Mouse (Mus musculus) embryonic facial prominence, embryonic 12.5 days (tissue): ENCODE results near the gene Itpkc. TPM values are rescaled to one million over a fixed set of nuclear protein-coding genes. Genes with fewer than 3 reads are reported as not detected.
A peak's percentile ranks its signal among the peaks of the same experiment; 100 is the strongest.

Experiments used
- ATAC-seq: fragments of 200-750 bp; cut with Nextera tagmentation; 2 replicates; pipeline ENCODE4 v1.8.0; 2017; ENCODE audit not compliant: insufficient number of reproducible peaks, insufficient read depth, low FRiP score, low TSS enrichment
- H3K27ac ChIP-seq: fragments of 300-500 bp; sonication (generic); 2 replicates; pipeline ENCODE4 v1.5.1; 2016; ENCODE audit warnings: mild to moderate bottlenecking
- H3K27me3 ChIP-seq: fragments of 300-500 bp; sonication (generic); 2 replicates; pipeline ENCODE4 v1.6.1; 2016; ENCODE audit warnings: mild to moderate bottlenecking, moderate library complexity
- H3K36me3 ChIP-seq: fragments of 300-500 bp; sonication (generic); 2 replicates; pipeline ENCODE4 v1.6.1; 2016; ENCODE audit warnings: mild to moderate bottlenecking
- H3K4me1 ChIP-seq: fragments of 300-500 bp; sonication (generic); 2 replicates; pipeline ENCODE4 v1.6.1; 2016
- H3K4me2 ChIP-seq: fragments of 300-500 bp; sonication (generic); replicated peaks from 2 replicates; pipeline ENCODE4 v1.6.1; 2016; ENCODE audit warnings: mild to moderate bottlenecking, moderate library complexity
- H3K4me3 ChIP-seq: fragments of 300-500 bp; sonication (generic); 2 replicates; pipeline ENCODE4 v1.5.1; 2016; ENCODE audit warnings: mild to moderate bottlenecking
- H3K9ac ChIP-seq: fragments of 300-500 bp; sonication (generic); 2 replicates; pipeline ENCODE4 v1.6.1; 2016; ENCODE audit warnings: mild to moderate bottlenecking, moderate library complexity
- H3K9me3 ChIP-seq: fragments of 300-500 bp; sonication (generic); 2 replicates; pipeline ENCODE4 v1.6.1; 2016; ENCODE audit warnings: mild to moderate bottlenecking, moderate library complexity
- WGBS: fragments of 180-500 bp; shearing (Covaris S2); methylation state at CpG from one replicate; pipeline ENCODE4 v1.1.7; 2016; 5-methylcytosine and 5-hydroxymethylcytosine counted together
- polyA plus RNA-seq: library from polyadenylated mRNA; unstranded; fragments of >200 nt; fragmentation: Nextera tagmentation; extraction: Ambion mirVana; gene quantifications from 2 replicates; pipeline ENCODE4 v1.2.1, GENCODE M21; 2016

Gene Itpkc
- polyA plus RNA-seq, result 9.2 and 11.0 TPM in 2 replicates

- ATAC-seq, result peak; percentile 75
These were observed at the start of gene Itpkc for GRCm38 (mm10) chr7:27228281-27228821. Gene Itpkc, minus strand, starts transcription at chr7:27228661.

GRCm38 (mm10) chr7:27277191-27277590, 48.7 kb upstream of the Itpkc start:
- Histone ChIP-seq H3K4me1 (no peaks in the 10 kb centered on the region; the same call in 1 of the 2 replicates), H3K4me2 (no peak overlapping the region), H3K36me3 (peaks cover 79% of the 10 kb centered on the region), H3K27ac (no peak overlapping the region), H3K9me3 (no peaks in the 10 kb centered on the region), H3K27me3 (no peaks in the 10 kb centered on the region), H3K9ac (no peak overlapping the region), H3K4me3 (no peak overlapping the region)
- WGBS, result 93% methylated on average over 3 of the region's 3 CpGs
- ATAC-seq, result no peak

More at GRCm38 (mm10) chr7:27228281-27228821, at the start of gene Itpkc:
- under 1% methylated on average over 48 of the region's 49 CpGs for WGBS
- peak within 1 kb of the TSS; percentile 74 for H3K27ac ChIP-seq
- H3K9me3 ChIP-seq, result no peaks in the 10 kb centered on the region
- H3K9ac ChIP-seq, result peak within 1 kb of the TSS; percentile 77
- peaks cover 42% of the 10 kb centered on the region for H3K4me1 ChIP-seq
- H3K27me3 ChIP-seq, result no peaks in the 10 kb centered on the region
- no peaks in the 10 kb centered on the region for H3K36me3 ChIP-seq
- H3K4me3 ChIP-seq, result peak within 1 kb of the TSS; percentile 80
- H3K4me2 ChIP-seq, result peak within 1 kb of the TSS; percentile 84

DNA sequence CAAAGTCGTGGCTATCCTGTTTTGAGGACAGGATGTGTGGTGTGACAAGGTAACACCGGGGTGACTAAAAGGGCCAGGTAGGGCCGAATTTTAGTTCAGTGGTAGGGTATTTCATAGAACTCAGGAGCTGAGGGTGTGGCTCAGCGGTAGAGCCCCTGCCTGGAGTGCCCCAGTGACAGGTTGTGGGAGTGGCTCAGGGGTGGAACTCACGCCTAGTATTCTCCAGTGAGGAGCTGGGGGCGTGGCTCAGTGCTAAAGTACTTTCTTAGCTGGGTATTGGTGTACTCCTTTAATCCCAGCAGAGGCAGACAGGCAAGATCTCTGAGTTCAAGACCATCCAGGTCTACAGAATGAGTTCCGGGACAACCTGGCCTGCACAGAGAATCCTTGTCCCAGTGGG, 47.6 kb upstream of the Itpkc start:
- H3K4me1 ChIP-seq, result no peaks in the 10 kb centered on the region
- no peak for ATAC-seq
- H3K27me3 ChIP-seq, result no peaks in the 10 kb centered on the region
- H3K36me3 ChIP-seq, result peaks cover 78% of the 10 kb centered on the region
- H3K27ac ChIP-seq, result no peak overlapping the region
- no peaks in the 10 kb centered on the region for H3K9me3 ChIP-seq
- no peak overlapping the region for H3K4me3 ChIP-seq
- no peak overlapping the region for H3K9ac ChIP-seq
- H3K4me2 ChIP-seq, result no peak overlapping the region
- WGBS, result 66% methylated on average over 7 of the region's 7 CpGs

- Histone ChIP-seq H3K36me3 (peaks cover 79% of the 10 kb centered on the region), H3K4me2 (no peak overlapping the region), H3K9ac (no peak overlapping the region), H3K4me1 (no peaks in the 10 kb centered on the region), H3K27me3 (no peaks in the 10 kb centered on the region), H3K9me3 (no peaks in the 10 kb centered on the region), H3K4me3 (no peak overlapping the region), H3K27ac (0 out of 2 replicates have a peak overlapping the region, but pooled peaks have one; percentile 7)
- WGBS, result 87% methylated on average over 4 of the region's 4 CpGs
- ATAC-seq, result no peak; the same call in 1 of the 2 replicates
These were observed 46.5 kb upstream of the Itpkc start for GRCm38 (mm10) chr7:27274916-27275315.

DNA sequence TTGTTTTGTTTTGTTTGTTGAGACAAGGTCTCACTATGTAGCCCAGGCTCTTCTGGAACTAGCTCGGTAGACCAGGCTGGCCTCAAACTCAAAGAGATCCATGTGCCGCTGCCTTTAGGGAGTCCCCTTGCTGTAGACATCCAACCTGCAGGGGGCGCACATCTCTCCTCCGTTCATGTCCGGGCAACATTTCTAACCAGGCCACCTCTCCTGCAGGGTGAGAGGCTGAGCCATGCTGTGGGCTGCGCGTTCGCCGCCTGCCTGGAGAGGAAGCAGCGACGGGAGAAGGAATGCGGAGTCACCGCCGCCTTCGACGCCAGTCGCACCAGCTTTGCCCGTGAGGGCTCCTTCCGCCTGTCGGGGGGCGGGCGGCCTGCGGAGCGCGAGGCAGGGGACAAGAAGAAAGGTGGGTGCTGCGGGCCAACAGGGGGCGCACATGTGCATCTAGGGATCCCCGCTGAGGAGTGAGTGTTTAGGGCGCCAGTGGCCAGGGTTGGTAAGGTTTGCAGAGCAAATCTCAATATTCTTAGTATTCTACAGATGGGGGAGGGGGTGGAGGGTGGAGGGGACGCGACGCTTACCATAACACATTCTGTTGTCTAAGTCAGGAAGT, 45.4 kb upstream of the Itpkc start:
- Histone ChIP-seq H3K36me3 (peaks cover 81% of the 10 kb centered on the region), H3K27me3 (no peaks in the 10 kb centered on the region), H3K27ac (no peak overlapping the region), H3K9ac (no peak overlapping the region), H3K4me3 (no peak overlapping the region), H3K4me2 (no peak overlapping the region), H3K4me1 (no peaks in the 10 kb centered on the region), H3K9me3 (no peaks in the 10 kb centered on the region; the same call in 1 of the 2 replicates)
- 51% methylated on average over 32 of the region's 32 CpGs for WGBS
- ATAC-seq, result no peak

- no peak for ATAC-seq
- peaks cover 74% of the 10 kb centered on the region for H3K36me3 ChIP-seq
- WGBS, result 81% methylated on average over 8 of the region's 8 CpGs
These were observed 43.0 kb upstream of the Itpkc start for GRCm38 (mm10) chr7:27271423-27271822.

GRCm38 (mm10) chr7:27266515-27267128, 38.2 kb upstream of the Itpkc start:
- H3K9me3 ChIP-seq, result no peaks in the 10 kb centered on the region; the same call in 1 of the 2 replicates
- H3K27ac ChIP-seq, result no peak overlapping the region
- H3K9ac ChIP-seq, result no peak overlapping the region
- no peak overlapping the region for H3K4me2 ChIP-seq
- H3K4me1 ChIP-seq, result 0 out of 2 replicates have a peak, but pooled peaks cover 2% of the 10 kb centered on the region
- no peaks in the 10 kb centered on the region for H3K27me3 ChIP-seq
- H3K4me3 ChIP-seq, result no peak overlapping the region
- ATAC-seq, result no peak
- peaks cover 72% of the 10 kb centered on the region for H3K36me3 ChIP-seq
- WGBS, result 69% methylated on average over 20 of the region's 20 CpGs

More at GRCm38 (mm10) chr7:27271423-27271822, 43.0 kb upstream of the Itpkc start:
- no peak overlapping the region for H3K9ac ChIP-seq
- no peaks in the 10 kb centered on the region; the same call in 1 of the 2 replicates for H3K9me3 ChIP-seq
- no peak overlapping the region for H3K4me3 ChIP-seq
- H3K27ac ChIP-seq, result no peak overlapping the region
- no peak overlapping the region for H3K4me2 ChIP-seq
- H3K27me3 ChIP-seq, result no peaks in the 10 kb centered on the region
- no peaks in the 10 kb centered on the region for H3K4me1 ChIP-seq

DNA sequence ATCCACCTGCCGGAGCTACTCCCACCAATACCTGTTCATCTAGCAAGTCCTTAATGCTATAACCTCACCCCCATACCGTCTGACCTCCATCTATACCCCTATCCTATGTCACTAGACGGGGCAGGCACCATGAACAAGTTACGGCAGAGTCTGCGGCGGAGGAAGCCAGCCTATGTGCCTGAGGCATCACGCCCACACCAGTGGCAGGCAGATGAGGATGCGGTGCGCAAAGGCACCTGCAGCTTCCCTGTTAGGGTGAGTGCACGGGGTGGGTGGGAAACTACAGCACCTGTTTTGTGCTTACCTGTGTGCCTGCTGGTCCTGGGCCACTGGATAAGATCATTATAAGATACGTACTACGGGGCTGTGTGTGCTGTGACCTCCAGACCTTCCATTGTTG, 36.3 kb upstream of the Itpkc start:
- Histone ChIP-seq H3K27ac (no peak overlapping the region), H3K4me3 (no peak overlapping the region), H3K9me3 (no peaks in the 10 kb centered on the region; the same call in 1 of the 2 replicates), H3K4me2 (no peak overlapping the region), H3K36me3 (peaks cover 56% of the 10 kb centered on the region), H3K9ac (no peak overlapping the region), H3K4me1 (peaks cover 12% of the 10 kb centered on the region), H3K27me3 (no peaks in the 10 kb centered on the region)
- no peak for ATAC-seq
- WGBS, result 89% methylated on average over 12 of the region's 12 CpGs

DNA sequence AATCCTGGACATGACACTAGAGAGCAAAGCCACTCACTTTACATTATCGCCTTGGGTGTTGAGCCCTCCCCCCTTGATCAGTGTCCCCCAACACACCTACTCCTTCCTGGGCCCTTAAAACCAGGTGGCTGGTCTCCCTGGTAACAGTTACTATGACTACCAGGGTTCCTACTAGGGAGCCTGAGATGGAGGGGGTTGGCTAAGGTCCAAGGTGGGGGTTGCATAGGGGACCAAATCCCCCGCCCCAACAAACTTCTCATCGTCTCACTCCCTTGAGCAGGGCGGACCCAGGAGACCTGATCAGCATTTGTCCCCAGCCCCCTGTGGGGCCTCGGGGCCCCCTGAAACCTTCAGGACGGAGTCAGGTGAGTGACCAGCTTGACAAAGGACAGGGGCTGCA, 33.4 kb upstream of the Itpkc start:
- Histone ChIP-seq H3K4me1 (peaks cover 26% of the 10 kb centered on the region), H3K4me2 (no peak overlapping the region), H3K9me3 (no peaks in the 10 kb centered on the region), H3K27me3 (no peaks in the 10 kb centered on the region), H3K36me3 (peaks cover 33% of the 10 kb centered on the region), H3K9ac (no peak overlapping the region), H3K27ac (no peak overlapping the region), H3K4me3 (no peak overlapping the region)
- ATAC-seq, result no peak
- 78% methylated on average over 6 of the region's 6 CpGs for WGBS

DNA sequence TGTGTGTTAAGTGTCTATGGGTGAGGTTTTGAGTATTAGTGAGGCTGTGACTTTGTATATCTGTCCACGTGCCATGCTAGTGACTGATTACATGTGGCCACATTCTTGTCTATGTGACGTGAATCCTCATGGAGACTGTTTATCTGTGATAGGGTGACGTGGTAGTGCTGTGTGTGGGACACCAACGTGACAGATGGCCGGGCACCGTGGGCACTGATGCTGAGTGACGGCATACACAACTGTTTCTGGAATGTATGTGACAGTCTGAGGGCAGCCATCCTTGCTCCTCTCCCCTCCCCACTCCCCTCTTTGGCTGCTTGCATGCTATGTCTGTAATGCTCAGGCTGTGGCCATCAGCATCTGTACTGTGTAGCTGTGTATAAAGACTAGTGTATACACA, 32.4 kb upstream of the Itpkc start:
- H3K4me3 ChIP-seq, result no peak overlapping the region
- no peaks in the 10 kb centered on the region for H3K9me3 ChIP-seq
- H3K9ac ChIP-seq, result no peak overlapping the region
- H3K4me1 ChIP-seq, result peaks cover 27% of the 10 kb centered on the region
- peak overlapping the region; percentile 77; the same call in 1 of the 2 replicates for H3K4me2 ChIP-seq
- 85% methylated on average over 7 of the region's 7 CpGs for WGBS
- ATAC-seq, result no peak
- H3K27ac ChIP-seq, result no peak overlapping the region
- peaks cover 28% of the 10 kb centered on the region for H3K36me3 ChIP-seq
- H3K27me3 ChIP-seq, result no peaks in the 10 kb centered on the region

DNA sequence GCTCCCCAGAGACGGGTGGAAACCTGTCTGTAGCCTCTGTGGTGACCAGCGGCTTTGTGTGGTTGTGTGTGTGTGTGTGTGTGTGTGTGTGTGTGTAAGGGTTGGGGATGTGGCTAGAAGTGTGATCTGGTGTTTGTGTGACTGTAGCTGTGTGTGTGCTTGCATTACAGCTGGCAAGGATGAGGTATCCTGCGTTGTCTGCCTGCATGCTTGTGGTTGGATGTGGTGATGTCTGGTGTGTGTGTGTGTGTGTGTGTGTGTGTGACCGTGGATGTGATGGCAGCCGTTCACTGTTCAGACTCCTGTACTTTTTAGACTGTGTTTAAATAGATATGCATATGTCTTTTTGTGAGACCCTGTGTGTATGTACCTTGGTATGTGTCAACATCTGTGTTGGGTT, 31.3 kb upstream of the Itpkc start:
- Histone ChIP-seq H3K9ac (peak overlapping the region; percentile 91), H3K36me3 (peaks cover 23% of the 10 kb centered on the region), H3K4me2 (peak overlapping the region; percentile 77), H3K27me3 (no peaks in the 10 kb centered on the region), H3K9me3 (no peaks in the 10 kb centered on the region), H3K4me3 (peak overlapping the region; percentile 85), H3K4me1 (peaks cover 27% of the 10 kb centered on the region), H3K27ac (peak overlapping the region; percentile 87; the same call in 1 of the 2 replicates)
- ATAC-seq, result no peak
- 32% methylated on average over 5 of the region's 5 CpGs for WGBS

- H3K4me1 ChIP-seq, result peaks cover 27% of the 10 kb centered on the region
- peak overlapping the region; percentile 77 for H3K4me2 ChIP-seq
- no peak; the same call in 1 of the 2 replicates for ATAC-seq
- H3K9ac ChIP-seq, result peak overlapping the region; percentile 91
- peak overlapping the region; percentile 87 for H3K27ac ChIP-seq
- no peaks in the 10 kb centered on the region for H3K27me3 ChIP-seq
- H3K9me3 ChIP-seq, result no peaks in the 10 kb centered on the region
- WGBS, result under 1% methylated on average over 9 of the region's 9 CpGs
- peaks cover 18% of the 10 kb centered on the region for H3K36me3 ChIP-seq
- peak overlapping the region; percentile 85 for H3K4me3 ChIP-seq
These were observed 30.8 kb upstream of the Itpkc start for GRCm38 (mm10) chr7:27259271-27259721.
